Mouse (Mus musculus) heart, embryonic 10.5 days (tissue): Measurements from ENCODE around the gene Cyp4a31. TPM values are rescaled to one million over a fixed set of nuclear protein-coding genes. Genes with fewer than 3 reads are reported as not detected.
"Not testable (repeated sequence)": the region's sequence is repeated elsewhere in the genome, so short reads cannot be mapped to it uniquely, and the experiment has no call there.

ENCODE experiments used
- DNase-seq: peaks from one replicate; pipeline ENCODE4 v3.0.0-alpha.2; 2017; ENCODE audit warnings: low spot score
- H3K27ac ChIP-seq: fragments of 300-500 bp; sonication (generic); 2 replicates; pipeline ENCODE4 v1.5.1; 2016; ENCODE audit warnings: mild to moderate bottlenecking
- H3K27me3 ChIP-seq: fragments of 300-500 bp; sonication (generic); 2 replicates; pipeline ENCODE4 v1.6.1; 2016; ENCODE audit warnings: mild to moderate bottlenecking; ENCODE audit not compliant: poor library complexity, insufficient read depth, severe bottlenecking
- H3K36me3 ChIP-seq: fragments of 300-500 bp; sonication (generic); 2 replicates; pipeline ENCODE4 v1.6.1; 2016; ENCODE audit warnings: mild to moderate bottlenecking, moderate library complexity
- H3K4me1 ChIP-seq: fragments of 300-500 bp; sonication (generic); 2 replicates; pipeline ENCODE4 v1.6.1; 2016; ENCODE audit warnings: mild to moderate bottlenecking
- H3K4me3 ChIP-seq: fragments of 300-500 bp; sonication (generic); 2 replicates; pipeline ENCODE4 v1.5.1; 2016; ENCODE audit warnings: mild to moderate bottlenecking, moderate library complexity
- H3K9me3 ChIP-seq: fragments of 300-500 bp; sonication (generic); 2 replicates; pipeline ENCODE4 v1.6.1; 2016; ENCODE audit warnings: mild to moderate bottlenecking, moderate library complexity
- WGBS: fragments of 180-500 bp; shearing (Covaris S2); methylation state at CpG from one replicate; pipeline ENCODE4 v1.1.7; 2016; 5-methylcytosine and 5-hydroxymethylcytosine counted together
- polyA plus RNA-seq: library from polyadenylated mRNA; unstranded; fragments of >200 nt; fragmentation: Nextera tagmentation; extraction: Ambion mirVana; gene quantifications from 2 replicates; pipeline ENCODE4 v1.2.1, GENCODE M21; 2016

Gene Cyp4a31
- polyA plus RNA-seq, 1 experiment from 2014 or later, result not detected

- DNase-seq, result no peak
These were observed 12.3 kb downstream of the Cyp4a31 start for GRCm38 (mm10) chr4:115575776-115576175.

GRCm38 (mm10) chr4:115583036-115583435 is 19.6 kb downstream of the Cyp4a31 start:
- Histone ChIP-seq H3K27ac (no peak overlapping the region), H3K4me3 (no peak overlapping the region), H3K4me1 (no peaks in the 10 kb centered on the region), H3K27me3 (no peaks in the 10 kb centered on the region), H3K9me3 (no peaks in the 10 kb centered on the region), H3K36me3 (no peaks in the 10 kb centered on the region)
- peak; percentile 82 for DNase-seq

More at GRCm38 (mm10) chr4:115575776-115576175, 12.3 kb downstream of the Cyp4a31 start:
- Histone ChIP-seq H3K27me3 (no peaks in the 10 kb centered on the region), H3K36me3 (no peaks in the 10 kb centered on the region), H3K4me1 (no peaks in the 10 kb centered on the region), H3K27ac (no peak overlapping the region), H3K9me3 (no peaks in the 10 kb centered on the region), H3K4me3 (no peak overlapping the region)
- WGBS, result 70% methylated on average over 2 of the region's 2 CpGs

GRCm38 (mm10) chr4:115596357-115596756 is 32.9 kb downstream of the Cyp4a31 start:
- 83% methylated on average over 1 of the region's 1 CpGs for WGBS
- DNase-seq, result no peak
- no peaks in the 10 kb centered on the region for H3K27me3 ChIP-seq
- H3K4me3 ChIP-seq, result no peak overlapping the region
- no peak overlapping the region for H3K27ac ChIP-seq
- no peaks in the 10 kb centered on the region for H3K36me3 ChIP-seq
- no peaks in the 10 kb centered on the region for H3K4me1 ChIP-seq
- no peaks in the 10 kb centered on the region for H3K9me3 ChIP-seq

- no peaks in the 10 kb centered on the region for H3K4me1 ChIP-seq
- H3K4me3 ChIP-seq, result no peak overlapping the region
- H3K27ac ChIP-seq, result no peak overlapping the region
- H3K9me3 ChIP-seq, result no peaks in the 10 kb centered on the region
- DNase-seq, result no peak
- H3K36me3 ChIP-seq, result no peaks in the 10 kb centered on the region
- 61% methylated on average over 2 of the region's 2 CpGs for WGBS
- no peaks in the 10 kb centered on the region for H3K27me3 ChIP-seq
These were observed 33.4 kb downstream of the Cyp4a31 start for GRCm38 (mm10) chr4:115596824-115597336.

GRCm38 (mm10) chr4:115600611-115601010 is 37.2 kb downstream of the Cyp4a31 start, which contains the start of gene Cyp4a32:
Gene Cyp4a32 (plus strand): TSS chr4:115600969.
- H3K4me3 ChIP-seq, DNase-seq, H3K27ac ChIP-seq, H3K36me3 ChIP-seq, H3K27me3 ChIP-seq, H3K4me1 ChIP-seq, H3K9me3 ChIP-seq: not testable (repeated sequence)
- 80% methylated on average over 8 of the region's 8 CpGs for WGBS

- Histone ChIP-seq H3K4me3 (no peak overlapping the region), H3K36me3 (no peaks in the 10 kb centered on the region), H3K27me3 (no peaks in the 10 kb centered on the region), H3K9me3 (no peaks in the 10 kb centered on the region), H3K27ac (no peak overlapping the region), H3K4me1 (no peaks in the 10 kb centered on the region)
- DNase-seq, result no peak
These were observed 50.6 kb downstream of the Cyp4a31 start for GRCm38 (mm10) chr4:115614005-115614404.

GRCm38 (mm10) chr4:115625560-115625959 is 62.1 kb downstream of the Cyp4a31 start:
- H3K27me3 ChIP-seq, H3K9me3 ChIP-seq, H3K36me3 ChIP-seq, H3K4me3 ChIP-seq, H3K4me1 ChIP-seq, DNase-seq, H3K27ac ChIP-seq: not testable (repeated sequence)
- 78% methylated on average over 3 of the region's 3 CpGs for WGBS

Other genes starting within 250 kb of the Cyp4a31 start
- gene Cyp4a12b, start 152.0 kb upstream of the Cyp4a31 start, polyA plus RNA-seq, result not detected in 2 replicates
- not detected in 2 replicates for gene Cyp4a30b, start 111.0 kb upstream of the Cyp4a31 start, polyA plus RNA-seq
- gene Cyp4a14, start 67.5 kb upstream of the Cyp4a31 start, polyA plus RNA-seq, result not detected in 2 replicates
- not detected in 2 replicates for gene Cyp4a10, start 45.4 kb upstream of the Cyp4a31 start, polyA plus RNA-seq
- not detected in 2 replicates for gene Cyp4a32, start 37.3 kb downstream of the Cyp4a31 start, polyA plus RNA-seq
- 0.60 and 0.62 TPM in 2 replicates for gene Cyp4b1, start 84.1 kb downstream of the Cyp4a31 start, polyA plus RNA-seq
- 33.2 and 34.4 TPM in 2 replicates for gene Efcab14, start 174.1 kb downstream of the Cyp4a31 start, polyA plus RNA-seq
- 0.55 and 0.62 TPM in 2 replicates for gene Tex38, start 217.4 kb downstream of the Cyp4a31 start, polyA plus RNA-seq
- gene Atpaf1, start 221.2 kb downstream of the Cyp4a31 start, polyA plus RNA-seq, result 60.0 and 67.2 TPM in 2 replicates